Mouse (Mus musculus): ENCODE data around the gene Stard13. TPM values are rescaled to one million over a fixed set of nuclear protein-coding genes. Genes with fewer than 3 reads are reported as not detected.

The Stard13 gene
- polyA plus RNA-seq, 1 experiment from 2014 or later, result 2.7 TPM

GRCm38 (mm10) chr5:151210869-151211268 is 22.8 kb downstream of the Stard13 start:
- 98% methylated on average over 1 of the region's 1 CpGs for WGBS
- no peaks in the 10 kb centered on the region for H3K36me3 ChIP-seq (ENCODE audit: control insufficient read depth, insufficient read depth, low read length)
- no peaks in the 10 kb centered on the region for H3K9me3 ChIP-seq (ENCODE audit: control insufficient read depth, low read length)
- no peak overlapping the region for H3K9ac ChIP-seq (replicated peaks; ENCODE audit: low read depth, low read length)
- H3K4me1 ChIP-seq (ENCODE audit: control insufficient read depth, insufficient read depth, low read length), result no peaks in the 10 kb centered on the region
- H3K4me2 ChIP-seq (ENCODE audit: low read depth, low read length), result no peak overlapping the region
- H3K4me3 ChIP-seq (ENCODE audit: low read depth, low read length), result no peak overlapping the region
- H3K27ac ChIP-seq (ENCODE audit: low read depth, low read length), result no peak overlapping the region
- no peak for ATAC-seq (ENCODE audit: low read depth)
- H3K27me3 ChIP-seq (ENCODE audit: control insufficient read depth, insufficient read depth, low read length), result no peaks in the 10 kb centered on the region

GRCm38 (mm10) chr5:151210060-151210459 is 23.6 kb downstream of the Stard13 start:
- Histone ChIP-seq H3K9ac (replicated peaks; ENCODE audit: low read depth, low read length) (no peak overlapping the region), H3K27me3 (ENCODE audit: control insufficient read depth, insufficient read depth, low read length) (no peaks in the 10 kb centered on the region), H3K27ac (ENCODE audit: low read depth, low read length) (no peak overlapping the region), H3K9me3 (ENCODE audit: control insufficient read depth, low read length) (no peaks in the 10 kb centered on the region), H3K4me1 (ENCODE audit: control insufficient read depth, insufficient read depth, low read length) (no peaks in the 10 kb centered on the region), H3K4me3 (ENCODE audit: low read depth, low read length) (no peak overlapping the region), H3K36me3 (ENCODE audit: control insufficient read depth, insufficient read depth, low read length) (no peaks in the 10 kb centered on the region), H3K4me2 (ENCODE audit: low read depth, low read length) (no peak overlapping the region)
- 82% methylated on average over 2 of the region's 2 CpGs for WGBS
- ATAC-seq (ENCODE audit: low read depth), result no peak

- no peak overlapping the region for H3K27ac ChIP-seq (ENCODE audit: low read depth, low read length)
Observed at GRCm38 (mm10) chr5:151205017-151205416, 28.6 kb downstream of the Stard13 start.

GRCm38 (mm10) chr5:151202925-151203324 is 30.7 kb downstream of the Stard13 start:
- 70% methylated on average over 5 of the region's 5 CpGs for WGBS
- H3K4me3 ChIP-seq (ENCODE audit: low read depth, low read length), result no peak overlapping the region
- no peaks in the 10 kb centered on the region for H3K9me3 ChIP-seq (ENCODE audit: control insufficient read depth, low read length)
- H3K9ac ChIP-seq (replicated peaks; ENCODE audit: low read depth, low read length), result no peak overlapping the region
- no peaks in the 10 kb centered on the region for H3K4me1 ChIP-seq (ENCODE audit: control insufficient read depth, insufficient read depth, low read length)
- H3K27me3 ChIP-seq (ENCODE audit: control insufficient read depth, insufficient read depth, low read length), result no peaks in the 10 kb centered on the region
- no peak overlapping the region for H3K27ac ChIP-seq (ENCODE audit: low read depth, low read length)
- no peaks in the 10 kb centered on the region for H3K36me3 ChIP-seq (ENCODE audit: control insufficient read depth, insufficient read depth, low read length)
- no peak for ATAC-seq (ENCODE audit: low read depth)
- H3K4me2 ChIP-seq (ENCODE audit: low read depth, low read length), result no peak overlapping the region

More at GRCm38 (mm10) chr5:151205017-151205416, 28.6 kb downstream of the Stard13 start:
- Histone ChIP-seq H3K4me1 (ENCODE audit: control insufficient read depth, insufficient read depth, low read length) (no peaks in the 10 kb centered on the region), H3K36me3 (ENCODE audit: control insufficient read depth, insufficient read depth, low read length) (no peaks in the 10 kb centered on the region), H3K9me3 (ENCODE audit: control insufficient read depth, low read length) (no peaks in the 10 kb centered on the region), H3K4me2 (ENCODE audit: low read depth, low read length) (no peak overlapping the region), H3K4me3 (ENCODE audit: low read depth, low read length) (no peak overlapping the region), H3K9ac (replicated peaks; ENCODE audit: low read depth, low read length) (no peak overlapping the region), H3K27me3 (ENCODE audit: control insufficient read depth, insufficient read depth, low read length) (no peaks in the 10 kb centered on the region)
- whole genome bisulfite sequencing, result 97% methylated on average over 4 of the region's 4 CpGs
- no peak for ATAC-seq (ENCODE audit: low read depth)

GRCm38 (mm10) chr5:151201220-151201619 is 32.4 kb downstream of the Stard13 start:
- Histone ChIP-seq H3K4me3 (ENCODE audit: low read depth, low read length) (no peak overlapping the region), H3K4me2 (ENCODE audit: low read depth, low read length) (no peak overlapping the region), H3K9me3 (ENCODE audit: control insufficient read depth, low read length) (no peaks in the 10 kb centered on the region), H3K36me3 (ENCODE audit: control insufficient read depth, insufficient read depth, low read length) (no peaks in the 10 kb centered on the region), H3K4me1 (ENCODE audit: control insufficient read depth, insufficient read depth, low read length) (no peaks in the 10 kb centered on the region), H3K9ac (replicated peaks; ENCODE audit: low read depth, low read length) (no peak overlapping the region), H3K27ac (ENCODE audit: low read depth, low read length) (no peak overlapping the region), H3K27me3 (ENCODE audit: control insufficient read depth, insufficient read depth, low read length) (no peaks in the 10 kb centered on the region)
- ATAC-seq (ENCODE audit: low read depth), result no peak
- WGBS, result 56% methylated on average over 3 of the region's 3 CpGs

GRCm38 (mm10) chr5:151199235-151199634 is 34.4 kb downstream of the Stard13 start:
- no peaks in the 10 kb centered on the region for H3K27me3 ChIP-seq (ENCODE audit: control insufficient read depth, insufficient read depth, low read length)
- H3K27ac ChIP-seq (ENCODE audit: low read depth, low read length), result no peak overlapping the region
- no peaks in the 10 kb centered on the region for H3K36me3 ChIP-seq (ENCODE audit: control insufficient read depth, insufficient read depth, low read length)
- H3K4me1 ChIP-seq (ENCODE audit: control insufficient read depth, insufficient read depth, low read length), result no peaks in the 10 kb centered on the region
- no peaks in the 10 kb centered on the region for H3K9me3 ChIP-seq (ENCODE audit: control insufficient read depth, low read length)
- no peak overlapping the region for H3K4me3 ChIP-seq (ENCODE audit: low read depth, low read length)
- no peak for ATAC-seq (ENCODE audit: low read depth)
- H3K9ac ChIP-seq (replicated peaks; ENCODE audit: low read depth, low read length), result no peak overlapping the region
- H3K4me2 ChIP-seq (ENCODE audit: low read depth, low read length), result no peak overlapping the region
- 85% methylated on average over 3 of the region's 3 CpGs for WGBS

GRCm38 (mm10) chr5:151196603-151197272 is 36.9 kb downstream of the Stard13 start:
- Histone ChIP-seq H3K9ac (replicated peaks; ENCODE audit: low read depth, low read length) (no peak overlapping the region), H3K4me2 (ENCODE audit: low read depth, low read length) (no peak overlapping the region), H3K4me1 (ENCODE audit: control insufficient read depth, insufficient read depth, low read length) (no peaks in the 10 kb centered on the region), H3K9me3 (ENCODE audit: control insufficient read depth, low read length) (no peaks in the 10 kb centered on the region), H3K4me3 (ENCODE audit: low read depth, low read length) (no peak overlapping the region), H3K27me3 (ENCODE audit: control insufficient read depth, insufficient read depth, low read length) (no peaks in the 10 kb centered on the region), H3K36me3 (ENCODE audit: control insufficient read depth, insufficient read depth, low read length) (no peaks in the 10 kb centered on the region), H3K27ac (ENCODE audit: low read depth, low read length) (no peak overlapping the region)
- WGBS, result 52% methylated on average over 13 of the region's 13 CpGs
- ATAC-seq (ENCODE audit: low read depth), result no peak

GRCm38 (mm10) chr5:151193885-151194520 is 39.6 kb downstream of the Stard13 start:
- no peak overlapping the region for H3K4me3 ChIP-seq (ENCODE audit: low read depth, low read length)
- no peak for ATAC-seq (ENCODE audit: low read depth)
- no peaks in the 10 kb centered on the region for H3K36me3 ChIP-seq (ENCODE audit: control insufficient read depth, insufficient read depth, low read length)
- no peak overlapping the region for H3K4me2 ChIP-seq (ENCODE audit: low read depth, low read length)
- 86% methylated on average over 3 of the region's 3 CpGs for WGBS
- H3K27me3 ChIP-seq (ENCODE audit: control insufficient read depth, insufficient read depth, low read length), result no peaks in the 10 kb centered on the region
- no peak overlapping the region for H3K9ac ChIP-seq (replicated peaks; ENCODE audit: low read depth, low read length)
- no peaks in the 10 kb centered on the region for H3K9me3 ChIP-seq (ENCODE audit: control insufficient read depth, low read length)
- H3K4me1 ChIP-seq (ENCODE audit: control insufficient read depth, insufficient read depth, low read length), result no peaks in the 10 kb centered on the region
- H3K27ac ChIP-seq (ENCODE audit: low read depth, low read length), result no peak overlapping the region

GRCm38 (mm10) chr5:151192266-151192665 is 41.4 kb downstream of the Stard13 start:
- Histone ChIP-seq H3K36me3 (ENCODE audit: control insufficient read depth, insufficient read depth, low read length) (no peaks in the 10 kb centered on the region), H3K9ac (replicated peaks; ENCODE audit: low read depth, low read length) (no peak overlapping the region), H3K9me3 (ENCODE audit: control insufficient read depth, low read length) (no peaks in the 10 kb centered on the region), H3K4me1 (ENCODE audit: control insufficient read depth, insufficient read depth, low read length) (no peaks in the 10 kb centered on the region), H3K4me3 (ENCODE audit: low read depth, low read length) (no peak overlapping the region), H3K27ac (ENCODE audit: low read depth, low read length) (no peak overlapping the region), H3K27me3 (ENCODE audit: control insufficient read depth, insufficient read depth, low read length) (no peaks in the 10 kb centered on the region), H3K4me2 (ENCODE audit: low read depth, low read length) (no peak overlapping the region)
- no peak for ATAC-seq (ENCODE audit: low read depth)
- WGBS, result 71% methylated on average over 2 of the region's 2 CpGs

Measured in neural tube, embryonic 14.5 days (tissue).